9 mouse cellular contexts compared by ENCODE assay signal in the genomic region with DNA sequence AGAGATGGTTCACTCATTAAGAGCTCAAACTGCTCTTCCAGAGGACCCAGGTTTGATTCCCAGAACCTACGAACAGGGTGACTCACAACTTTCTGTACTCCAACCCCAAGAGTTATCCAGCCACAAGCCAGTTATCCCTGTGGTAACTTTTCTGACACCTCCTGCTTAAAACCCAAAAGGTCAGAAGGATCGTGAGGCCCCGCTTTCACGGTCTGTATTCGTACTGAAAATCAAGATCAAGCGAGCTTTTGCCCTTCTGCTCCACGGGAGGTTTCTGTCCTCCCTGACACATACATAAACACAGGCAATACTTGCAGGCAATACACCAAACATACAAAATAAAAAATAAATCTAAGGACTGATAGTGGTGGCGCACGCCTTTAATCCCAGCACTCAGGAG. TPM values are rescaled to one million over a fixed set of nuclear protein-coding genes. Genes with fewer than 3 reads are reported as not detected.
DNase-seq lines count a peak whose midpoint lies in the region; ATAC-seq and TF ChIP-seq lines count a peak whose summit lies in the region.
"Had no signal": no experiment of that assay in that cellular context is flagged by ENCODE, and none has a peak within 500 bp of the region (broad histone marks: within the 10 kb centered on the region; RNA-seq: fewer than 3 reads in every experiment).

No protein-coding gene starts in this region.

- intact Hi-C loops in heart, postnatal 14 days (cut with DNase I) = no loop called here

- no peak for TF ChIP-seq CTCF in CH12.LX (conservative IDR thresholded peaks at IDR 0.05 in 1 of 2, IDR thresholded peaks at IDR 0.05 in 1 of 2; ENCODE audit: low read depth in 2 of 2, low read length in 2 of 2)
- TF ChIP-seq CTCF in liver, embryonic 14.5 days (IDR thresholded peaks at IDR 0.05; ENCODE audit: low read depth) = no peak
- no peak for TF ChIP-seq CTCF in stomach, postnatal 0 days (IDR thresholded peaks at IDR 0.05; ENCODE audit: low read depth)

- ATAC-seq in forebrain, embryonic 15.5 days (replicated peaks) = peak; percentile 95
- ATAC-seq in liver, embryonic 14.5 days (ENCODE audit: insufficient read depth) = peak; percentile 100
- peak; percentile 98 for ATAC-seq in neural tube, embryonic 11.5 days (ENCODE audit: insufficient read depth, low FRiP score, low TSS enrichment)
- ATAC-seq in stomach, postnatal 0 days (ENCODE audit: low FRiP score, low TSS enrichment) = peak; percentile 100

- no peak for TF ChIP-seq EP300 in CH12.LX (IDR thresholded peaks at IDR 0.05; ENCODE audit: low read length)
- no peak for TF ChIP-seq EP300 in liver, embryonic 14.5 days (IDR thresholded peaks at IDR 0.05; ENCODE audit: low read depth)
- TF ChIP-seq EP300 in stomach, postnatal 0 days (optimal IDR thresholded peaks at IDR 0.05) = no peak

- no peak overlapping the region for H3K9ac ChIP-seq in CH12.LX (ENCODE audit: insufficient read depth, low read depth)
- no peak overlapping the region for H3K9ac ChIP-seq in forebrain, embryonic 15.5 days (replicated peaks)
- H3K9ac ChIP-seq in liver, embryonic 14.5 days (replicated peaks) = no peak overlapping the region
- no peak overlapping the region for H3K9ac ChIP-seq in neural tube, embryonic 11.5 days (ENCODE audit: low read length)
- H3K9ac ChIP-seq in stomach, postnatal 0 days (ENCODE audit: low read length) = no peak overlapping the region

- peak; percentile 97 for DNase-seq in CH12.LX (ENCODE audit: extremely low read depth)
- DNase-seq in cerebellum, adult 11 months = peak; percentile 100
- peak; percentile 100 for DNase-seq in heart, postnatal 14 days
- DNase-seq in kidney, postnatal 4 days = peak; percentile 100
- DNase-seq in liver, embryonic 14.5 days (ENCODE audit: low read depth in 3 of 3, low spot score in 3 of 3) = peak; percentile 86 to 94 (median 86)
- peak; percentile 93 for DNase-seq in neural tube, embryonic 11.5 days (ENCODE audit: low spot score)
- peak; percentile 54 for DNase-seq in stomach, postnatal 0 days (ENCODE audit: low spot score)

- no peak for TF ChIP-seq RAD21 in CH12.LX (IDR thresholded peaks at IDR 0.05; ENCODE audit: low read depth, low read length)

- no peak for TF ChIP-seq POLR2A in CH12.LX (IDR thresholded peaks at IDR 0.05; ENCODE audit: low read depth, low read length)

- dilution Hi-C loops in CH12.LX (cut with MboI; ENCODE audit: extremely low pct_ligation_motif_present, extremely low pct_unique_long_range_greater_than_20kb, low sequenced_read_pairs) = no loop called here

- H3K4me2 ChIP-seq in CH12.LX (ENCODE audit: insufficient read depth, low read depth, poor library complexity, severe bottlenecking) = no peak overlapping the region
- no peak overlapping the region for H3K4me2 ChIP-seq in forebrain, embryonic 15.5 days (replicated peaks)
- H3K4me2 ChIP-seq in liver, embryonic 14.5 days (ENCODE audit: low read depth) = no peak overlapping the region
- no peak overlapping the region for H3K4me2 ChIP-seq in neural tube, embryonic 11.5 days (ENCODE audit: low read depth)
- no peak overlapping the region for H3K4me2 ChIP-seq in stomach, postnatal 0 days (replicated peaks; ENCODE audit: low read depth)

- H3K4me3 ChIP-seq in CH12.LX (replicated peaks in 1 of 3; ENCODE audit: low read depth in 2 of 3, low read length in 2 of 3, poor library complexity in 1 of 3) = no peak overlapping the region
- H3K4me3 ChIP-seq in forebrain, embryonic 15.5 days = no peak overlapping the region
- no peak overlapping the region for H3K4me3 ChIP-seq in liver, embryonic 14.5 days (ENCODE audit: insufficient read depth in 1 of 2, low read depth in 2 of 2, low read length in 2 of 2)
- no peak overlapping the region for H3K4me3 ChIP-seq in neural tube, embryonic 11.5 days (ENCODE audit: low read depth, low read length)
- no peak overlapping the region for H3K4me3 ChIP-seq in stomach, postnatal 0 days (ENCODE audit: low read depth, low read length)

- no peaks in the 10 kb centered on the region; the same call in 1 of the 2 replicates for H3K79me2 ChIP-seq in CH12.LX (replicated peaks; ENCODE audit: control insufficient read depth, extremely low read depth, insufficient read depth, poor library complexity, severe bottlenecking)

- no peaks in the 10 kb centered on the region for H3K27me3 ChIP-seq in CH12.LX (replicated peaks)
- no peaks in the 10 kb centered on the region for H3K27me3 ChIP-seq in forebrain, embryonic 15.5 days
- no peaks in the 10 kb centered on the region for H3K27me3 ChIP-seq in liver, embryonic 14.5 days (ENCODE audit: control insufficient read depth, insufficient read depth, low read length)
- no peaks in the 10 kb centered on the region for H3K27me3 ChIP-seq in neural tube, embryonic 11.5 days (ENCODE audit: control insufficient read depth, insufficient read depth, low read length)
- no peaks in the 10 kb centered on the region for H3K27me3 ChIP-seq in stomach, postnatal 0 days (ENCODE audit: control insufficient read depth, insufficient read depth, low read length)

- in situ Hi-C loops in CH12.LX (cut with MboI; ENCODE audit: low pct_ligation_motif_present, low pct_unique_long_range_greater_than_20kb, low sequenced_read_pairs) = no loop called here

- WGBS in forebrain, embryonic 15.5 days = 56% methylated on average over 9 of the region's 9 CpGs
- WGBS in liver, embryonic 14.5 days (ENCODE audit: insufficient replicate concordance) = 40% methylated on average over 9 of the region's 9 CpGs
- 46% methylated on average over 9 of the region's 9 CpGs for WGBS in neural tube, embryonic 11.5 days
- 53% methylated on average over 9 of the region's 9 CpGs for WGBS in stomach, postnatal 0 days

- H3K36me3 ChIP-seq in CH12.LX (replicated peaks in 1 of 2; ENCODE audit: control insufficient read depth in 1 of 2, insufficient read depth in 1 of 2, low read length in 1 of 2) = peaks cover 0 to 4% of the 10 kb centered on the region in 2 experiments
- H3K36me3 ChIP-seq in forebrain, embryonic 15.5 days = peaks cover 5% of the 10 kb centered on the region
- H3K36me3 ChIP-seq in liver, embryonic 14.5 days (replicated peaks; ENCODE audit: control insufficient read depth, insufficient read depth, low read depth) = no peaks in the 10 kb centered on the region
- no peaks in the 10 kb centered on the region for H3K36me3 ChIP-seq in neural tube, embryonic 11.5 days (ENCODE audit: control insufficient read depth, insufficient read depth, low read length)
- H3K36me3 ChIP-seq in stomach, postnatal 0 days (ENCODE audit: control insufficient read depth, insufficient read depth, low read length) = no peaks in the 10 kb centered on the region

- H3K4me1 ChIP-seq in CH12.LX (ENCODE audit: control insufficient read depth in 1 of 2, insufficient read depth in 2 of 2) = peaks cover 0 to 5% of the 10 kb centered on the region in 2 experiments; a peak in 2 of 4 replicates
- no peaks in the 10 kb centered on the region for H3K4me1 ChIP-seq in forebrain, embryonic 15.5 days
- no peaks in the 10 kb centered on the region for H3K4me1 ChIP-seq in liver, embryonic 14.5 days (replicated peaks; ENCODE audit: control insufficient read depth in 2 of 2, insufficient read depth in 2 of 2, low read length in 1 of 2)
- H3K4me1 ChIP-seq in neural tube, embryonic 11.5 days (ENCODE audit: control insufficient read depth, insufficient read depth, low read length) = no peaks in the 10 kb centered on the region
- H3K4me1 ChIP-seq in stomach, postnatal 0 days (replicated peaks; ENCODE audit: control insufficient read depth, insufficient read depth) = no peaks in the 10 kb centered on the region

- H3K27ac ChIP-seq in CH12.LX (ENCODE audit: insufficient read depth, low read depth) = no peak overlapping the region
- no peak overlapping the region for H3K27ac ChIP-seq in forebrain, embryonic 15.5 days (replicated peaks)
- H3K27ac ChIP-seq in liver, embryonic 14.5 days = no peak overlapping the region
- H3K27ac ChIP-seq in neural tube, embryonic 11.5 days (ENCODE audit: low read depth, low read length) = no peak overlapping the region
- H3K27ac ChIP-seq in stomach, postnatal 0 days (replicated peaks) = no peak overlapping the region

- H3K9me3 ChIP-seq in CH12.LX (replicated peaks; ENCODE audit: low read length) = no peaks in the 10 kb centered on the region
- peaks cover 3% of the 10 kb centered on the region for H3K9me3 ChIP-seq in forebrain, embryonic 15.5 days
- no peaks in the 10 kb centered on the region for H3K9me3 ChIP-seq in liver, embryonic 14.5 days (ENCODE audit: control insufficient read depth, low read length)
- no peaks in the 10 kb centered on the region for H3K9me3 ChIP-seq in neural tube, embryonic 11.5 days (ENCODE audit: control insufficient read depth, low read length)
- H3K9me3 ChIP-seq in stomach, postnatal 0 days (ENCODE audit: control insufficient read depth, low read length) = no peaks in the 10 kb centered on the region

TF ChIP-seq in CH12.LX, 34 proteins besides CTCF, POLR2A, EP300 and RAD21:
- TF ChIP-seq CHD2 (IDR thresholded peaks at IDR 0.05; ENCODE audit: low read length) (no peak), MAZ (IDR thresholded peaks at IDR 0.05; ENCODE audit: low read depth, low read length) (no peak), USF1 (IDR thresholded peaks at IDR 0.05; ENCODE audit: low read depth, low read length) (no peak), BHLHE40 (IDR thresholded peaks at IDR 0.05; ENCODE audit: low read depth, low read length) (no peak), TCF12 (IDR thresholded peaks at IDR 0.05; ENCODE audit: low read depth, low read length) (no peak)
TF ChIP-seq in CH12.LX: peak in this region for 0.

RNA-seq across cellular contexts. Expression of gene Igf2bp3, which starts 21.6 kb away (rescaled TPM):
- total RNA-seq in CH12.LX (2012; rRNA removed) (18.4 TPM in 2 replicates), CH12.LX (2014; rRNA removed) (35.6 and 39.1 TPM in 2 replicates)
- 22.0 and 23.1 TPM in 2 replicates for polyA plus RNA-seq in CH12.LX (2012; ENCODE audit: insufficient read length, low read depth)
- 36.5 and 39.8 TPM in 2 replicates for polyA plus RNA-seq in forebrain, embryonic 15.5 days (2015; fragmentation: Nextera tagmentation; extraction: Ambion mirVana)
- total RNA-seq in heart, postnatal 14 days (2021) = 1 to 10 TPM in 1 of 2 experiments, under 1 TPM in 1; 0.93 to 1.6 TPM
- 5.0 and 7.6 TPM in 2 replicates for polyA plus RNA-seq in liver, embryonic 14.5 days (2012; rRNA removed)
- polyA plus RNA-seq in liver, embryonic 14.5 days (2014; fragmentation: Nextera tagmentation; extraction: Ambion mirVana) = 14.0 and 15.4 TPM in 2 replicates
- polyA plus RNA-seq in neural tube, embryonic 11.5 days (2014; fragmentation: Nextera tagmentation; extraction: Ambion mirVana) = 129 and 130 TPM in 2 replicates
- polyA plus RNA-seq in stomach, postnatal 0 days (2015; fragmentation: Nextera tagmentation; extraction: Ambion mirVana) = 40.7 and 43.6 TPM in 2 replicates
- polyA plus RNA-seq: cortical plate, adult 2 months had no signal

RNA-seq across cellular contexts. Expression of gene Tra2a, which starts 27.5 kb away (rescaled TPM):
- total RNA-seq in CH12.LX (2012; rRNA removed) (55.4 and 78.8 TPM in 2 replicates), CH12.LX (2014; rRNA removed) (120 and 142 TPM in 2 replicates)
- 95.1 and 103 TPM in 2 replicates for polyA plus RNA-seq in CH12.LX (2012; ENCODE audit: insufficient read length, low read depth)
- polyA plus RNA-seq in forebrain, embryonic 15.5 days (2015; fragmentation: Nextera tagmentation; extraction: Ambion mirVana) = 147 and 152 TPM in 2 replicates
- 10 to 100 TPM; 30.9 to 42.3 TPM for total RNA-seq in heart, postnatal 14 days (2021)
- polyA plus RNA-seq in liver, embryonic 14.5 days (2012; rRNA removed) = 46.4 and 61.4 TPM in 2 replicates
- 16.1 and 16.4 TPM in 2 replicates for polyA plus RNA-seq in liver, embryonic 14.5 days (2014; fragmentation: Nextera tagmentation; extraction: Ambion mirVana)
- polyA plus RNA-seq in neural tube, embryonic 11.5 days (2014; fragmentation: Nextera tagmentation; extraction: Ambion mirVana) = 50.0 and 54.7 TPM in 2 replicates
- 34.6 and 35.4 TPM in 2 replicates for polyA plus RNA-seq in stomach, postnatal 0 days (2015; fragmentation: Nextera tagmentation; extraction: Ambion mirVana)
